Mouse (Mus musculus): Measurements from ENCODE around the gene Amy2a1. TPM values are rescaled to one million over a fixed set of nuclear protein-coding genes. Genes with fewer than 3 reads are reported as not detected.
"Not testable (repeated sequence)": the region's sequence is repeated elsewhere in the genome, so short reads cannot be mapped to it uniquely, and the experiment has no call there.

Amy2a1 gene
- polyA plus RNA-seq (2014; fragmentation: Nextera tagmentation; extraction: Ambion mirVana): not detected in 2 replicates

- ATAC-seq (ENCODE audit: low FRiP score); H3K4me1 ChIP-seq (ENCODE audit: control insufficient read depth, insufficient read depth, low read length); H3K36me3 ChIP-seq (ENCODE audit: control insufficient read depth, insufficient read depth, low read length); H3K9me3 ChIP-seq (ENCODE audit: control insufficient read depth, low read length); H3K27ac ChIP-seq (ENCODE audit: low read depth, low read length); DNase-seq (ENCODE audit: low spot score, missing footprints); H3K4me2 ChIP-seq; H3K4me3 ChIP-seq (ENCODE audit: low read depth, low read length); H3K9ac ChIP-seq (ENCODE audit: low read length); H3K27me3 ChIP-seq (ENCODE audit: control insufficient read depth, insufficient read depth, low read length): not testable (repeated sequence)
- WGBS: 92% methylated on average over 2 of the region's 3 CpGs
Measured at GRCm38 (mm10) chr3:113532328-113532727, at the start of gene Amy2a1. Gene Amy2a1 (minus strand): TSS chr3:113532428.

- Histone ChIP-seq H3K9ac (ENCODE audit: low read length) (no peak overlapping the region), H3K36me3 (ENCODE audit: control insufficient read depth, insufficient read depth, low read length) (no peaks in the 10 kb centered on the region), H3K4me1 (ENCODE audit: control insufficient read depth, insufficient read depth, low read length) (no peaks in the 10 kb centered on the region), H3K9me3 (ENCODE audit: control insufficient read depth, low read length) (no peaks in the 10 kb centered on the region), H3K4me3 (ENCODE audit: low read depth, low read length) (no peak overlapping the region), H3K4me2 (no peak overlapping the region), H3K27ac (ENCODE audit: low read depth, low read length) (no peak overlapping the region), H3K27me3 (ENCODE audit: control insufficient read depth, insufficient read depth, low read length) (no peaks in the 10 kb centered on the region)
- DNase-seq (ENCODE audit: low spot score, missing footprints) (no peak), ATAC-seq (ENCODE audit: low FRiP score) (no peak)
- 75% methylated on average over 4 of the region's 4 CpGs for WGBS
Measured at GRCm38 (mm10) chr3:113574578-113574977, 42.4 kb upstream of the Amy2a1 start.

GRCm38 (mm10) chr3:113574138-113574537, 41.9 kb upstream of the Amy2a1 start:
- no peak overlapping the region for H3K9ac ChIP-seq (ENCODE audit: low read length)
- no peaks in the 10 kb centered on the region for H3K36me3 ChIP-seq (ENCODE audit: control insufficient read depth, insufficient read depth, low read length)
- no peak overlapping the region for H3K4me3 ChIP-seq (ENCODE audit: low read depth, low read length)
- 87% methylated on average over 2 of the region's 2 CpGs for WGBS
- no peaks in the 10 kb centered on the region for H3K4me1 ChIP-seq (ENCODE audit: control insufficient read depth, insufficient read depth, low read length)
- no peak overlapping the region for H3K4me2 ChIP-seq
- no peaks in the 10 kb centered on the region for H3K9me3 ChIP-seq (ENCODE audit: control insufficient read depth, low read length)
- H3K27me3 ChIP-seq (ENCODE audit: control insufficient read depth, insufficient read depth, low read length): no peaks in the 10 kb centered on the region
- DNase-seq (ENCODE audit: low spot score, missing footprints) (no peak), ATAC-seq (ENCODE audit: low FRiP score) (no peak)
- H3K27ac ChIP-seq (ENCODE audit: low read depth, low read length): no peak overlapping the region

- 86% methylated on average over 3 of the region's 3 CpGs for WGBS
- Histone ChIP-seq H3K27ac (ENCODE audit: low read depth, low read length) (no peak overlapping the region), H3K9me3 (ENCODE audit: control insufficient read depth, low read length) (no peaks in the 10 kb centered on the region), H3K27me3 (ENCODE audit: control insufficient read depth, insufficient read depth, low read length) (no peaks in the 10 kb centered on the region), H3K4me1 (ENCODE audit: control insufficient read depth, insufficient read depth, low read length) (no peaks in the 10 kb centered on the region), H3K4me3 (ENCODE audit: low read depth, low read length) (no peak overlapping the region), H3K9ac (ENCODE audit: low read length) (no peak overlapping the region), H3K36me3 (ENCODE audit: control insufficient read depth, insufficient read depth, low read length) (no peaks in the 10 kb centered on the region), H3K4me2 (no peak overlapping the region)
- ATAC-seq (ENCODE audit: low FRiP score) (no peak), DNase-seq (ENCODE audit: low spot score, missing footprints) (no peak)
Measured at GRCm38 (mm10) chr3:113572158-113572557, 39.9 kb upstream of the Amy2a1 start.

- Histone ChIP-seq H3K4me3 (ENCODE audit: low read depth, low read length) (no peak overlapping the region), H3K9ac (ENCODE audit: low read length) (no peak overlapping the region), H3K27ac (ENCODE audit: low read depth, low read length) (no peak overlapping the region), H3K4me1 (ENCODE audit: control insufficient read depth, insufficient read depth, low read length) (no peaks in the 10 kb centered on the region), H3K4me2 (no peak overlapping the region), H3K27me3 (ENCODE audit: control insufficient read depth, insufficient read depth, low read length) (no peaks in the 10 kb centered on the region), H3K36me3 (ENCODE audit: control insufficient read depth, insufficient read depth, low read length) (no peaks in the 10 kb centered on the region), H3K9me3 (ENCODE audit: control insufficient read depth, low read length) (no peaks in the 10 kb centered on the region)
- DNase-seq (ENCODE audit: low spot score, missing footprints) (no peak), ATAC-seq (ENCODE audit: low FRiP score) (no peak)
Measured at GRCm38 (mm10) chr3:113539692-113540091, 7.5 kb upstream of the Amy2a1 start.

Other genes starting within 250 kb of the Amy2a1 start
- gene Amy2a4, start 241.0 kb downstream of the Amy2a1 start, polyA plus RNA-seq (2014; fragmentation: Nextera tagmentation; extraction: Ambion mirVana): 0.04 and 0.05 TPM in 2 replicates
- gene Amy2a3, start 208.4 kb downstream of the Amy2a1 start, polyA plus RNA-seq (2014; fragmentation: Nextera tagmentation; extraction: Ambion mirVana): 0.04 and 0.05 TPM in 2 replicates
- 0.04 and 0.05 TPM in 2 replicates for gene Amy2a2, start 175.8 kb downstream of the Amy2a1 start, polyA plus RNA-seq (2014; fragmentation: Nextera tagmentation; extraction: Ambion mirVana)
- 2.6 and 4.0 TPM in 2 replicates for gene Amy1, start 74.3 kb upstream of the Amy2a1 start, polyA plus RNA-seq (2014; fragmentation: Nextera tagmentation; extraction: Ambion mirVana)
- gene Rnpc3, start 97.7 kb upstream of the Amy2a1 start, polyA plus RNA-seq (2014; fragmentation: Nextera tagmentation; extraction: Ambion mirVana): 60.0 and 66.7 TPM in 2 replicates

Data from midbrain, embryonic 11.5 days (tissue).